Mouse (Mus musculus): ENCODE results near the gene Dnajc30. TPM values are rescaled to one million over a fixed set of nuclear protein-coding genes. Genes with fewer than 3 reads are reported as not detected.
"Not testable (repeated sequence)": the region's sequence is repeated elsewhere in the genome, so short reads cannot be mapped to it uniquely, and the experiment has no call there.

Gene Dnajc30
- total and polyA plus RNA-seq, 2 experiments from 2014 or later, result 14.6 to 52.3 TPM

- WGBS, result 35% methylated on average over 6 of the region's 6 CpGs
Measured at GRCm38 (mm10) chr5:135040059-135040458, 23.9 kb upstream of the Dnajc30 start.

GRCm38 (mm10) chr5:135040777-135041176, 23.2 kb upstream of the Dnajc30 start:
- H3K9ac ChIP-seq, result no peak overlapping the region
- no peaks in the 10 kb centered on the region for H3K4me1 ChIP-seq (ENCODE audit: insufficient read depth)
- H3K36me3 ChIP-seq (ENCODE audit: insufficient read depth), result peaks cover 21% of the 10 kb centered on the region
- H3K27ac ChIP-seq (ENCODE audit: low read depth, low read length), result peak overlapping the region; percentile 77
- no peaks in the 10 kb centered on the region for H3K9me3 ChIP-seq (ENCODE audit: low read length)
- no peak overlapping the region for H3K4me2 ChIP-seq (ENCODE audit: low read depth)
- H3K4me3 ChIP-seq (ENCODE audit: low read depth, low read length), result no peak overlapping the region
- no peaks in the 10 kb centered on the region for H3K27me3 ChIP-seq (ENCODE audit: insufficient read depth, low read length)
- no peak for ATAC-seq
- DNase-seq, result no peak
- 79% methylated on average over 11 of the region's 11 CpGs for WGBS
- no peak for TF ChIP-seq CTCF (IDR thresholded peaks at IDR 0.05; ENCODE audit: low read depth)

More at GRCm38 (mm10) chr5:135040059-135040458, 23.9 kb upstream of the Dnajc30 start:
- peak overlapping the region; percentile 77 for H3K27ac ChIP-seq (ENCODE audit: low read depth, low read length)
- H3K36me3 ChIP-seq (ENCODE audit: insufficient read depth), result peaks cover 19% of the 10 kb centered on the region
- no peaks in the 10 kb centered on the region for H3K4me1 ChIP-seq (ENCODE audit: insufficient read depth)
- no peak overlapping the region for H3K4me2 ChIP-seq (ENCODE audit: low read depth)
- H3K9me3 ChIP-seq (ENCODE audit: low read length), result no peaks in the 10 kb centered on the region
- H3K27me3 ChIP-seq (ENCODE audit: insufficient read depth, low read length), result no peaks in the 10 kb centered on the region
- ATAC-seq, result peak; percentile 71
- no peak for TF ChIP-seq CTCF (IDR thresholded peaks at IDR 0.05; ENCODE audit: low read depth)
- H3K4me3 ChIP-seq (ENCODE audit: low read depth, low read length), result no peak overlapping the region
- peak; percentile 37 for DNase-seq
- no peak overlapping the region for H3K9ac ChIP-seq

GRCm38 (mm10) chr5:135042105-135042788, 21.8 kb upstream of the Dnajc30 start:
- no peak overlapping the region for H3K27ac ChIP-seq (ENCODE audit: low read depth, low read length)
- no peak for DNase-seq
- no peaks in the 10 kb centered on the region for H3K27me3 ChIP-seq (ENCODE audit: insufficient read depth, low read length)
- H3K4me2 ChIP-seq (ENCODE audit: low read depth), result no peak overlapping the region
- no peaks in the 10 kb centered on the region for H3K4me1 ChIP-seq (ENCODE audit: insufficient read depth)
- 38% methylated on average over 21 of the region's 21 CpGs for WGBS
- no peak for TF ChIP-seq CTCF (IDR thresholded peaks at IDR 0.05; ENCODE audit: low read depth)
- peaks cover 19% of the 10 kb centered on the region for H3K36me3 ChIP-seq (ENCODE audit: insufficient read depth)
- H3K9ac ChIP-seq, result no peak overlapping the region
- no peak for ATAC-seq
- no peak overlapping the region for H3K4me3 ChIP-seq (ENCODE audit: low read depth, low read length)
- H3K9me3 ChIP-seq (ENCODE audit: low read length), result no peaks in the 10 kb centered on the region

GRCm38 (mm10) chr5:135044575-135044974, 19.4 kb upstream of the Dnajc30 start:
- Histone ChIP-seq H3K4me1 (ENCODE audit: insufficient read depth) (no peaks in the 10 kb centered on the region), H3K27ac (ENCODE audit: low read depth, low read length) (no peak overlapping the region), H3K27me3 (ENCODE audit: insufficient read depth, low read length) (no peaks in the 10 kb centered on the region), H3K4me2 (ENCODE audit: low read depth) (no peak overlapping the region), H3K9me3 (ENCODE audit: low read length) (no peaks in the 10 kb centered on the region), H3K36me3 (ENCODE audit: insufficient read depth) (peaks cover 14% of the 10 kb centered on the region), H3K9ac (no peak overlapping the region), H3K4me3 (ENCODE audit: low read depth, low read length) (no peak overlapping the region)
- no peak for TF ChIP-seq CTCF (IDR thresholded peaks at IDR 0.05; ENCODE audit: low read depth)
- ATAC-seq (no peak), DNase-seq (no peak)
- WGBS, result 80% methylated on average over 3 of the region's 3 CpGs

GRCm38 (mm10) chr5:135048539-135048938, 15.5 kb upstream of the Dnajc30 start:
- H3K4me2 ChIP-seq (ENCODE audit: low read depth), result no peak overlapping the region
- no peak overlapping the region for H3K27ac ChIP-seq (ENCODE audit: low read depth, low read length)
- no peak overlapping the region for H3K4me3 ChIP-seq (ENCODE audit: low read depth, low read length)
- no peaks in the 10 kb centered on the region for H3K27me3 ChIP-seq (ENCODE audit: insufficient read depth, low read length)
- no peaks in the 10 kb centered on the region for H3K9me3 ChIP-seq (ENCODE audit: low read length)
- H3K36me3 ChIP-seq (ENCODE audit: insufficient read depth), result peaks cover 27% of the 10 kb centered on the region
- H3K9ac ChIP-seq, result no peak overlapping the region
- no peak for TF ChIP-seq CTCF (IDR thresholded peaks at IDR 0.05; ENCODE audit: low read depth)
- H3K4me1 ChIP-seq (ENCODE audit: insufficient read depth), result no peaks in the 10 kb centered on the region
- DNase-seq (no peak), ATAC-seq (no peak)
- 94% methylated on average over 5 of the region's 5 CpGs for WGBS

- peaks cover 32% of the 10 kb centered on the region for H3K36me3 ChIP-seq (ENCODE audit: insufficient read depth)
- not testable (repeated sequence) for H3K4me1 ChIP-seq (ENCODE audit: insufficient read depth); H3K27me3 ChIP-seq (ENCODE audit: insufficient read depth, low read length); H3K9ac ChIP-seq; H3K27ac ChIP-seq (ENCODE audit: low read depth, low read length); ATAC-seq; H3K4me2 ChIP-seq (ENCODE audit: low read depth); DNase-seq; H3K4me3 ChIP-seq (ENCODE audit: low read depth, low read length); H3K9me3 ChIP-seq (ENCODE audit: low read length)
- 95% methylated on average over 6 of the region's 6 CpGs for WGBS
Measured at GRCm38 (mm10) chr5:135049268-135049667, 14.7 kb upstream of the Dnajc30 start.

GRCm38 (mm10) chr5:135053356-135053755, 10.6 kb upstream of the Dnajc30 start:
- no peaks in the 10 kb centered on the region for H3K9me3 ChIP-seq (ENCODE audit: low read length)
- no peak overlapping the region for H3K9ac ChIP-seq
- H3K36me3 ChIP-seq (ENCODE audit: insufficient read depth), result peaks cover 56% of the 10 kb centered on the region
- ATAC-seq (no peak), DNase-seq (no peak)
- H3K4me2 ChIP-seq (ENCODE audit: low read depth), result no peak overlapping the region
- H3K4me1 ChIP-seq (ENCODE audit: insufficient read depth), result no peaks in the 10 kb centered on the region
- no peak overlapping the region for H3K27ac ChIP-seq (ENCODE audit: low read depth, low read length)
- 91% methylated on average over 12 of the region's 12 CpGs for WGBS
- H3K4me3 ChIP-seq (ENCODE audit: low read depth, low read length), result no peak overlapping the region
- H3K27me3 ChIP-seq (ENCODE audit: insufficient read depth, low read length), result no peaks in the 10 kb centered on the region
- no peak for TF ChIP-seq CTCF (IDR thresholded peaks at IDR 0.05; ENCODE audit: low read depth)
